Mouse (Mus musculus): Measurements from ENCODE around the gene Gm17728.
"Not testable (repeated sequence)": the region's sequence is repeated elsewhere in the genome, so short reads cannot be mapped to it uniquely, and the experiment has no call there.

The Gm17728 gene

DNA sequence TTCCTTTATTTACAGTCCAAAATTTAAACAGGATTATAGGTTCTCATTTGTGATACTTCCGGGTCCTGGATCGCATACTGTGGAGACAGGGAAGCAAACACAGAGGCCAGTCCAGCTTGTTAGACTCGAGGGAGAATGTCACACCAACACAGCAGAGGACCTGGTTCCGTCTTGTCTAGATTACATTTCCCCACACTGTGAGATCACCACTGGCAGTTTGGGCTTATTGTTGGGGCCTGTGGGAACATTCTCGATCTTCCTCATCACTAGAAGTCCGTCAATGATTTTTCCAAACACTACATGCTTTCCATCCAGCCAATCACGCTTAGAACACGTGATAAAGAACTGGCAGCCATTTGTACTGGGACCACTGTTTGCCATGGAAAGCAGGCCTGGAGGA, at the start of gene Gm17728:
Gene Gm17728, plus strand, starts transcription at position 301 of the 400 bp plus-strand sequence.
- DNase-seq = not testable (repeated sequence)

DNA sequence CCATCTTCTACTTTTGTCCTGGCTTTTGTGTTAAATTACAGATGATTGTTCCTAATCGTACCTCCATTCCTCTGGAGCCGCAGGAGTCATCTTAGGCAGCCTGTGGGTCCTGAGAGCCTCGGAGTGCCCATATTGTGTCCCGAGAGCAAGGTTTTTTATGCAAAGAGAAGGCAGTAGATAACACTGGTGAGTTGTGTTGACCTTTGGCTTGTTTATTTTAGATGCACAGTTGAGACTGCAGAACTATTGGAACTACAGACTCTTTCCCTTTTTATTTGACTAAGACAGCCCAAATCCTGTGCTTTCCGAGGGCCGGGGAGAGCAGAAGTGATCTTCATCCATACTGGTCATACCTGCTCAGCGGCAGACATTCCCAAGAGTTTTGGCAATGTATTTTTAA, 24.4 kb upstream of the Gm17728 start:
- DNase-seq = no peak

DNA sequence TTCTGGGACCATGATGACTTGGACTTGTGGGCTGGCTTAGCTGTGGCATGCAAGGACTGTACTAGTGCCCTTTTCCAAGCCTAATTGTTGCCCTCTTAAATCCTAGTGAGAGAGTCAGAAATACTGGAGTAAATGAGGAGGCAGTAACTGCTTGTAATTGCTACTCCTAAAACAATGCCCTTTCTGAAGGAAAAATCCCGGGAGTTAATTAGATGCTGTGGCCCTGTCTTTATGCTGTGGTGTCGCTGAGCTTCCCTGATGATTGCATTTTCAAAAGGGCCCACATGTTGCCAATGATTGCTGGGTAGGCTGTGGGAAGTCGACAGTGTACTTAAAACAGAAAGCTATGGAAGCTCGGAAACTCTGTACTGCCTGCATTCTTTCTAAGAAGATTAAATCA, 23.3 kb upstream of the Gm17728 start:
- no peak for DNase-seq

DNA sequence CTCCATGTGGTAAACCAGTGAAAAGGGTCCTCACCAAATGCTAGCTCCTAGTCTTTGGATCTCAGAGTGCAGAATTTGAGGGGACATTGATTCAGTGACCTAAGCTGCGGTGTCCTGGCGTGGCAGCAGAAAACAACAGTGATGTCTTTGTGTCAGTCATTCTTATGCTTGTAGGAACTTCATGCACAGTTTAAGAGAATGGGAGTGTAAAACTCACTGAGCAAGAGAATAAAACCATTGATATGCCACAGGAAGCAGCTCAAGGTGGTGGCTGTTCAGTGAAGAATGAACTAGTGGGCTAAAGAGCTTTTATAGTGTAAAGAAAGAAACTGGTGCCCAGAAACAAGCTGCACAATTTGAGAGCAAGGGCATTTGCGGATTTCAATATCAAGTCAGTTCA, 17.9 kb upstream of the Gm17728 start:
- DNase-seq = no peak

GRCm38 (mm10) chr17:9407640-9408039, 14.2 kb upstream of the Gm17728 start:
- no peak for DNase-seq

GRCm38 (mm10) chr17:9419016-9419415, 2.8 kb upstream of the Gm17728 start:
- DNase-seq = no peak

- DNase-seq = peak; percentile 49
Measured at GRCm38 (mm10) chr17:9428374-9428994, 6.6 kb downstream of the Gm17728 start.

GRCm38 (mm10) chr17:9439997-9440655, 18.3 kb downstream of the Gm17728 start:
- no peak for DNase-seq

- DNase-seq = no peak
Measured at GRCm38 (mm10) chr17:9456406-9456805, 34.5 kb downstream of the Gm17728 start.

DNA sequence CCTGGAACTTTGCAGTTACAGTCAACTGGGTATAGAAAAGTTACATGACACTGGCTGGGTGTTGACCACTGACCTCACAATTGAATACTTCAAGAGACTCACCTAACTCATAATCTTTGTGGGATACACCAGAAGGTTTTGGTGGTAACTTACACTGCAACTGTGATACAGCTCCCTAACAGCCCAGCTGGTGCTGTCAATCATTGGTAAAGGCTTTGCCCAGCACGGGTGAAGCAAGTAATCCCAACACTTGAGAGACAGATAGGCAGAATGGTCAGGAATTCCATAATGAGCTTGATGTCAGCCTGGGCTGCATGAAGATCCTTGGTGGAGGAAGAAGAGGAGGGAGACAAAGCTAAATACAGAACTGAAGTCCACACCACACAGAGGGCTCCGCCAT, 39.0 kb downstream of the Gm17728 start:
- DNase-seq = no peak

Data from right cerebral cortex, postnatal 14 days (tissue).